ENCODE assay signal across 8 mouse cellular contexts in the genomic region with DNA sequence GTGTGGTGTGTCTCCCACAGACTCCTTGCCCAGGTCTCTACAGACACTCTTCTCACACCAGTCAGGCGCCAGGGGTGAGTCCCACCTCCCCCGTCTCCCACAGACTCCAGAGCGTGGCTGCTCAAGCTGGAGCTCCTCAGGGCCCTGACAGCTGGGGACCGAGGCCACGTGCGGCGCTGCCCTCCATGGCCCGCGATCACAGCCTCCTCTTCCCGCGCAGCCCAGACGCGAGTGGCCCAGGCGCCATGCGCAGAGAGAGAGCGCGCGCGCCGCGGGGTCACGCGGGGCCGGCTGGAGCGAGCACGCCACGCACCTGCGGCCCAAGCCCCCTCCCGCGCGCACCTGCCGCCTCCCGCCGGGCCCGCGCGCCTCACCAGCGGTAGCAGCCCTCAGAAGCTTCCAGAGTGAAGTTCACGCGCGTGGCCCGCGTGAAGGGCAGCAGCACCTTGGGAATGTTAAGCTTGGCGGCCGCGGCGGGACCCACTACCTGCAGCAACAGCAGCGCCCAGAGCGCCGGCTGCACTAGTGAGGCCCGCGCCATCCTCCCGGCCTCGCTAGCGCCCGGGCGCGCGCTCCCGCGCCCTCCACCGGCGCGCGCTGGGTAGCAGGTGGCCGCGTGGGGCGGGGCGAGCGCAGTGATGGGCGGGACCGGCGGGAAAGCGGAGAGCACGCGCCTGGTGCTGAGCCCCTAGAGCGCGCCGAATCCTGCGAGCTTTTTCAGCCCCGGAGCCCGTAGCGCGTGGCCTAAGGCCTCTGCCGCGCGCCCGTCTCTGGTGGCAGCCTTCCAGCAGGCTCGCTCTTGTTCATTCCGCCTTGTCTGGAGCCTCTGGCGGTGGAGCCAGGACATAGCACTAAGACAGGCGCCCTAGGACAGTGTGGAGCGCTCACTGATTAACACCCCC. TPM values are rescaled to one million over a fixed set of nuclear protein-coding genes. Genes with fewer than 3 reads are reported as not detected.
DNase-seq lines count a peak whose midpoint lies in the region; ATAC-seq and TF ChIP-seq lines count a peak whose summit lies in the region.

Nup210 (minus strand) TSS at position 586 of the 902 bp plus-strand sequence.

- H3K9ac ChIP-seq in kidney, embryonic 15.5 days, result peak within 1 kb of the TSS; percentile 77

- peaks cover 19% of the 10 kb centered on the region for H3K4me1 ChIP-seq in bone marrow macrophage, adult 2 months (ENCODE audit: control insufficient read depth, insufficient read depth, low read length)
- no peaks in the 10 kb centered on the region for H3K4me1 ChIP-seq in embryonic fibroblast, embryonic 13.5 days (ENCODE audit: control insufficient read depth, insufficient read depth, low read length)
- H3K4me1 ChIP-seq in heart, embryonic 10.5 days, result peaks cover 22% of the 10 kb centered on the region
- H3K4me1 ChIP-seq in kidney, embryonic 15.5 days, result peaks cover 41% of the 10 kb centered on the region

- H3K4me3 ChIP-seq in bone marrow macrophage, adult 2 months (ENCODE audit: insufficient read depth, low read length), result peak within 1 kb of the TSS; percentile 91
- H3K4me3 ChIP-seq in embryonic fibroblast, embryonic 13.5 days (ENCODE audit: insufficient read depth, low read length), result peak within 1 kb of the TSS; percentile 30
- H3K4me3 ChIP-seq in heart, embryonic 10.5 days, result peak within 1 kb of the TSS; percentile 86
- peak within 1 kb of the TSS; percentile 79 for H3K4me3 ChIP-seq in kidney, embryonic 15.5 days (replicated peaks)

- H3K9me3 ChIP-seq in heart, embryonic 10.5 days, result no peaks in the 10 kb centered on the region
- no peaks in the 10 kb centered on the region for H3K9me3 ChIP-seq in kidney, embryonic 15.5 days (replicated peaks)

- no peak for TF ChIP-seq POLR2A in bone marrow macrophage, adult 2 months (IDR thresholded peaks at IDR 0.05; ENCODE audit: borderline replicate concordance, low read depth, low read length)
- no peak for TF ChIP-seq POLR2A in embryonic fibroblast, embryonic 13.5 days (IDR thresholded peaks at IDR 0.05; ENCODE audit: low read depth, low read length)

- under 1% methylated on average over 93 of the region's 93 CpGs for WGBS in heart, embryonic 10.5 days
- under 1% methylated on average over 78 of the region's 93 CpGs for WGBS in kidney, embryonic 15.5 days

- DNase-seq in 416B (ENCODE audit: low read depth) (peak; percentile 94), liver (peak; percentile 96)
- peak; percentile 95 for DNase-seq in heart, embryonic 10.5 days (ENCODE audit: low spot score)
- DNase-seq in spleen, postnatal 4 days (ENCODE audit: low spot score in 2 of 2), result peak; percentile 95 to 96

- H3K4me2 ChIP-seq in kidney, embryonic 15.5 days, result peak within 1 kb of the TSS; percentile 99

- H3K36me3 ChIP-seq in heart, embryonic 10.5 days, result no peaks in the 10 kb centered on the region
- no peaks in the 10 kb centered on the region for H3K36me3 ChIP-seq in kidney, embryonic 15.5 days

- ATAC-seq in kidney, embryonic 15.5 days (replicated peaks; ENCODE audit: low FRiP score), result peak; percentile 95
- ATAC-seq in monocyte, adult 5-6 weeks (replicated peaks; ENCODE audit: insufficient number of reproducible peaks, low FRiP score, low TSS enrichment, poor library complexity, severe bottlenecking), result peak; percentile 67

- H3K27me3 ChIP-seq in heart, embryonic 10.5 days (ENCODE audit: insufficient read depth, poor library complexity, severe bottlenecking), result peaks cover 16% of the 10 kb centered on the region; the same call in 1 of the 2 replicates
- 0 out of 2 replicates have a peak, but pooled peaks cover 2% of the 10 kb centered on the region for H3K27me3 ChIP-seq in kidney, embryonic 15.5 days

- H3K27ac ChIP-seq in bone marrow macrophage, adult 2 months (ENCODE audit: insufficient read depth, low read depth, low read length), result peak within 1 kb of the TSS; percentile 24; the same call in 1 of the 2 replicates
- H3K27ac ChIP-seq in embryonic fibroblast, embryonic 13.5 days (ENCODE audit: insufficient read depth, low read length), result no peak within 1 kb of the TSS
- H3K27ac ChIP-seq in heart, embryonic 10.5 days, result peak within 1 kb of the TSS; percentile 93
- peak within 1 kb of the TSS; percentile 87 for H3K27ac ChIP-seq in kidney, embryonic 15.5 days

- TF ChIP-seq CTCF in bone marrow macrophage, adult 2 months (IDR thresholded peaks at IDR 0.05; ENCODE audit: low read depth, low read length), result peak; percentile 26; the same call in 1 of the 2 replicates
- TF ChIP-seq CTCF in embryonic fibroblast, embryonic 13.5 days (IDR thresholded peaks at IDR 0.05; ENCODE audit: borderline replicate concordance, insufficient read depth, low read length), result peak; percentile 38; the same call in 1 of the 2 replicates

RNA-seq across cellular contexts. Expression of gene Nup210, which starts in this region (rescaled TPM):
- polyA plus RNA-seq in bone marrow macrophage, adult 2 months (2012; ENCODE audit: insufficient read depth, insufficient read length, missing spikeins), result 1.2 and 1.6 TPM in 2 replicates
- 1.3 TPM in 1 of 2 replicates, not detected in the other for polyA plus RNA-seq in embryonic fibroblast, embryonic 13.5 days (2011; ENCODE audit: insufficient read length, low read depth, missing spikeins)
- 10.7 and 11.6 TPM in 2 replicates for polyA plus RNA-seq in heart, embryonic 10.5 days (2016; fragmentation: Nextera tagmentation; extraction: Ambion mirVana)
- polyA plus RNA-seq in kidney, embryonic 15.5 days (2015; fragmentation: Nextera tagmentation; extraction: Ambion mirVana), result 22.8 and 24.2 TPM in 2 replicates
- total RNA-seq in monocyte, adult 5-6 weeks (2017), result 73.6 to 178 TPM (median 77.9 TPM) in 3 replicates

Comparison
In these comparisons a context has a peak if more than half of its experiments do, and no peak if none do; other contexts are left out.
1. H3K4me3 ChIP-seq: peak in every context shown above with its lines; median percentile 91 in bone marrow macrophage, adult 2 months; 86 in heart, embryonic 10.5 days; 79 in kidney, embryonic 15.5 days; 30 in embryonic fibroblast, embryonic 13.5 days.